Mouse (Mus musculus) midbrain, embryonic 11.5 days (tissue): ENCODE results near the gene Dennd1a. TPM values are rescaled to one million over a fixed set of nuclear protein-coding genes. Genes with fewer than 3 reads are reported as not detected.

Source experiments
- ATAC-seq: fragments of 200-750 bp; cut with Nextera tagmentation; 2 replicates; pipeline ENCODE4 v1.8.0; 2017; ENCODE audit warnings: moderate TSS enrichment, moderate library complexity; ENCODE audit not compliant: low FRiP score
- DNase-seq: peaks from one replicate; pipeline ENCODE4 v3.0.0; 2015; ENCODE audit warnings: low spot score; ENCODE audit errors: missing footprints
- H3K27ac ChIP-seq: fragments of 300-500 bp; sonication (generic); 2 replicates; pipeline ENCODE4 v1.5.1; 2014; ENCODE audit warnings: low read depth, low read length
- H3K27me3 ChIP-seq: fragments of 300-500 bp; sonication (generic); 2 replicates; pipeline ENCODE4 v1.6.1; 2014; ENCODE audit warnings: mild to moderate bottlenecking, low read length, moderate library complexity, mixed read lengths; ENCODE audit not compliant: control insufficient read depth, insufficient read depth
- H3K36me3 ChIP-seq: fragments of 300-500 bp; sonication (generic); 2 replicates; pipeline ENCODE4 v1.6.1; 2014; ENCODE audit warnings: mild to moderate bottlenecking, low read length, moderate library complexity, mixed read lengths; ENCODE audit not compliant: control insufficient read depth, insufficient read depth
- H3K4me1 ChIP-seq: fragments of 300-500 bp; sonication (generic); 2 replicates; pipeline ENCODE4 v1.6.1; 2014; ENCODE audit warnings: low read length; ENCODE audit not compliant: control insufficient read depth, insufficient read depth
- H3K4me2 ChIP-seq: fragments of 300-500 bp; sonication (generic); 2 replicates; pipeline ENCODE4 v1.6.1; 2014; ENCODE audit warnings: mild to moderate bottlenecking, moderate library complexity
- H3K4me3 ChIP-seq: fragments of 300-500 bp; sonication (generic); 2 replicates; pipeline ENCODE4 v1.5.1; 2014; ENCODE audit warnings: low read depth, low read length
- H3K9ac ChIP-seq: fragments of 300-500 bp; sonication (generic); 2 replicates; pipeline ENCODE4 v1.6.1; 2014; ENCODE audit warnings: low read length
- H3K9me3 ChIP-seq: fragments of 300-500 bp; sonication (generic); 2 replicates; pipeline ENCODE4 v1.6.1; 2016; ENCODE audit warnings: low read length; ENCODE audit not compliant: control insufficient read depth
- WGBS: fragments of 180-500 bp; shearing (Covaris S2); extraction: QIAGEN DNeasy Blood & Tissue Kit; methylation state at CpG from one replicate; pipeline ENCODE4 v1.1.7; 2014; 5-methylcytosine and 5-hydroxymethylcytosine counted together
- polyA plus RNA-seq: library from polyadenylated mRNA; unstranded; fragments of >200 nt; fragmentation: Nextera tagmentation; extraction: Ambion mirVana; gene quantifications from 2 replicates; pipeline ENCODE4 v1.2.1, GENCODE M21; 2014

Dennd1a gene
- polyA plus RNA-seq, 1 experiment from 2014 or later: 8.8 TPM

DNA sequence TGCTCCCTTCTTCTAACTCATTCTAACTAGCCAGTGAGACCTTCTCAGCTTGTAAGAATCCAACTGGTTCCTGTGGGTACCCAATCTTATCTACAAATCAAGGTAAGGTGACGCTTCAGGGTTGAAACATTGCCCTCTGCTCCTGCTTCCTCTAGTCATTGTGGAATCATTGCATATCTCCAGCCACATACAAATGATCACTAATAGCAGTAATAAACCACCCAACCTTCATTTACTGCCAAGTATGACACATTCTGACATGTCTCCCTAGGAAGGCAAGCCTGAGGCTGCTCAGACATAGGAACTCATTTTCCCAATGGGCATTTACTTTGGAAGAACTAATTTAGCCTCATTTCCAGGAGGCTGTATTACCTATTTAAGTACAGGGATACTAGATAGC is 18.0 kb upstream of the Dennd1a start:
- 86% methylated on average over 1 of the region's 1 CpGs for WGBS
- ATAC-seq (no peak), DNase-seq (no peak)
- H3K36me3 ChIP-seq: no peaks in the 10 kb centered on the region
- no peaks in the 10 kb centered on the region for H3K27me3 ChIP-seq
- H3K27ac ChIP-seq: no peak overlapping the region
- H3K4me1 ChIP-seq: no peaks in the 10 kb centered on the region
- no peaks in the 10 kb centered on the region for H3K9me3 ChIP-seq
- H3K9ac ChIP-seq: no peak overlapping the region
- H3K4me2 ChIP-seq: no peak overlapping the region
- H3K4me3 ChIP-seq: no peak overlapping the region

DNA sequence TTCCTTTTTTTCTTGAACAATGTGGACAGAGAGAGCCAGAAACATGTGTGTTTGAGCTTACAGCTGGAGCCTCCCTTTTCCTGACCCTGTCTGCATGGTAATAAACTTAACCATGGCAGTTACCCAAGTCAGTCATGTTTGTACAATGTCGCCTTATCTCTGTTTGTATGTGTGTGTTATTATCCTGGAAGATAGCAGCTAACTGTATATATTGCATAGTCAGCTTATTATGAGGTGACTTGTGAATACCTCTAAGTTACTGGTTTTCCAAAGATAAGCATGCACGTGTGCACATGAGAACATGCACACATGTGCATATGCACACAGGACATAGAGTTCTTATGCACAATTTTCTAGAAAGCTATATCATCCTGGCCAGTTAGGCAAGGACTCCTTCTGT is 13.8 kb upstream of the Dennd1a start:
- Histone ChIP-seq H3K4me3 (no peak overlapping the region), H3K27ac (no peak overlapping the region), H3K9me3 (no peaks in the 10 kb centered on the region), H3K4me2 (no peak overlapping the region), H3K9ac (no peak overlapping the region), H3K4me1 (no peaks in the 10 kb centered on the region), H3K36me3 (no peaks in the 10 kb centered on the region), H3K27me3 (no peaks in the 10 kb centered on the region)
- ATAC-seq (no peak), DNase-seq (no peak)
- 88% methylated on average over 2 of the region's 2 CpGs for WGBS

DNA sequence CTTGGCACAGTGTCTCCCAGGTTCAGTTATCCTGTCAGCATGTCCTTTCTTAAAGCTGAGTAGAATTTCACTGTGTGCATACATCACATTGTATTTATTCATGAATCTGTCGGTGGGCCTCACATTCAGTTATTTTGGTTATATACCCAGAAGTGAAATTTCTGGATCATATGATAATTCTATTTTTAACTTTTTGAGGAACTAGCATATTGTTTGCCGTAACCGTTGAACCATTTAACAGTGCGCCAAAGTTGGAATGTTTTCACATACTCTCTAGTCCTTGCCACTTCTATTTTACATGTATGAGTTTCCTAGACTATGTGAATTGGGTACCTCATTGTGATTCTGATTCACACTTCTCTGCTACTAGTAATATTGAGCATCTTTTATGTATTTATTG is 8.7 kb upstream of the Dennd1a start:
- no peaks in the 10 kb centered on the region for H3K36me3 ChIP-seq
- no peak overlapping the region for H3K4me3 ChIP-seq
- ATAC-seq (no peak), DNase-seq (no peak)
- 94% methylated on average over 4 of the region's 4 CpGs for WGBS
- H3K9ac ChIP-seq: no peak overlapping the region
- no peaks in the 10 kb centered on the region for H3K9me3 ChIP-seq
- H3K4me1 ChIP-seq: no peaks in the 10 kb centered on the region
- no peak overlapping the region for H3K27ac ChIP-seq
- no peaks in the 10 kb centered on the region for H3K27me3 ChIP-seq
- H3K4me2 ChIP-seq: no peak overlapping the region

DNA sequence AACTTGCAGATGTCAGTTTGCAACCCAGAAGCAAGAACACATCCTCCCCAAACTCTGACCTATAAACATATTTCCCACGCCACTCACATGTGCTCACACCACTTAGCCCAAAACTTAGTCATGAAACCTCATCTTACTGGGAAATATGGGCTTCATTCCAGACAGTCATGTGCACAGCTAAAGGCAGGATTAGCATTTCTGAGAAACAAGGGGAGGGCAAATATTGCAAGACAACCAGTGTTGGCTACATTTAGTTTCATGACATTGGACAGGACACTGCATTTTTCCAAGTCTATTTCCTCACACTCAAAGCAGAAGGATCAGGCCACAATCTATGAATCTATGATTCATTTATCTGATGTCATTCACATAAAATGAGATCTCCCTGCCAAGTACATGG is 4.3 kb upstream of the Dennd1a start:
- 100% methylated on average over 1 of the region's 1 CpGs for WGBS
- Histone ChIP-seq H3K9ac (no peak overlapping the region), H3K27me3 (no peaks in the 10 kb centered on the region), H3K27ac (no peak overlapping the region), H3K4me3 (no peak overlapping the region), H3K4me2 (no peak overlapping the region), H3K36me3 (no peaks in the 10 kb centered on the region), H3K9me3 (no peaks in the 10 kb centered on the region), H3K4me1 (no peaks in the 10 kb centered on the region; the same call in 1 of the 2 replicates)
- ATAC-seq: no peak
- DNase-seq: no peak

DNA sequence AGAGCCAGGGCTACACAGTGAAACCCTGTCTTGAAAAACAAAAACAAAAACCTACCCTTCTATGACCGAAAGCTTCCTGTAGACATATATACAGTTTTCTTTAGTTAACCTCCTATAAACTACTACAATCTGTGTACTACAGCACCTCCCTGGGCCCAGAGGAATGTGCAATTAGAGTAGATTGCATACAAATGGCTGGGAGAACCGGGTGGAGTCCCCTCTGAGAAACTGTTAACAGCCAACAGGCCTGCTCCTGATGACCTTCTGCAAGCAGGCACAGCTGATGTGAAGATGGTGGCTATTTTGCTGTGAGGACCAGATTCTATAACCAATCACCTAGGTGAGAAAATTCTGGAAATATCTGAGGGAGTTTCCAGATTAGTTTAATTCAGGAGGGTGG is 1.0 kb upstream of the Dennd1a start:
- no peaks in the 10 kb centered on the region for H3K27me3 ChIP-seq

DNA sequence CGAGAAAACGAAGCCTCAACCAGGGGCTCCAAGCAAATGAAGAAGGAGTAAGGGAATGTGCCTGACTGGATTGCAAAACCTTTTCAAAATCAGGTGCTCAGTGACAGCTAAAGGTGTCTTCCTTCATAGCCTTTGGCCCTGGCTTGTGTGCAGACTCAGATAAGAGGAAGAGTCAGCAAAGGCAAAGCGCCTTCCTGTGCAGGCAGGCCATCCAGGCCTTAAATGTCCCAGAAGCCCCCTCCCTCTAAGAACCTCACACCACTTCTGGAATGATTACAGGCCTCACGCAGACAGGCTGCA is 807 bp downstream of the Dennd1a start:
- no peaks in the 10 kb centered on the region for H3K36me3 ChIP-seq
- H3K9me3 ChIP-seq: no peaks in the 10 kb centered on the region
- peak overlapping the region; percentile 89 for H3K9ac ChIP-seq
- peak overlapping the region; percentile 75 for H3K4me2 ChIP-seq
- no peak overlapping the region for H3K27ac ChIP-seq
- H3K4me3 ChIP-seq: peak overlapping the region; percentile 80
- H3K27me3 ChIP-seq: no peaks in the 10 kb centered on the region
- DNase-seq (peak; percentile 91), ATAC-seq (no peak)
- peaks cover 3% of the 10 kb centered on the region; the same call in 1 of the 2 replicates for H3K4me1 ChIP-seq
- WGBS: 17% methylated on average over 4 of the region's 4 CpGs

More for the DNA sequence above, 1.0 kb upstream of the Dennd1a start:
- Histone ChIP-seq H3K4me1 (peaks cover 3% of the 10 kb centered on the region; the same call in 1 of the 2 replicates), H3K36me3 (no peaks in the 10 kb centered on the region), H3K9ac (no peak overlapping the region), H3K4me2 (no peak overlapping the region), H3K27ac (no peak overlapping the region), H3K4me3 (no peak overlapping the region), H3K9me3 (no peaks in the 10 kb centered on the region)
- WGBS: 60% methylated on average over 2 of the region's 2 CpGs
- ATAC-seq: no peak
- no peak for DNase-seq

DNA sequence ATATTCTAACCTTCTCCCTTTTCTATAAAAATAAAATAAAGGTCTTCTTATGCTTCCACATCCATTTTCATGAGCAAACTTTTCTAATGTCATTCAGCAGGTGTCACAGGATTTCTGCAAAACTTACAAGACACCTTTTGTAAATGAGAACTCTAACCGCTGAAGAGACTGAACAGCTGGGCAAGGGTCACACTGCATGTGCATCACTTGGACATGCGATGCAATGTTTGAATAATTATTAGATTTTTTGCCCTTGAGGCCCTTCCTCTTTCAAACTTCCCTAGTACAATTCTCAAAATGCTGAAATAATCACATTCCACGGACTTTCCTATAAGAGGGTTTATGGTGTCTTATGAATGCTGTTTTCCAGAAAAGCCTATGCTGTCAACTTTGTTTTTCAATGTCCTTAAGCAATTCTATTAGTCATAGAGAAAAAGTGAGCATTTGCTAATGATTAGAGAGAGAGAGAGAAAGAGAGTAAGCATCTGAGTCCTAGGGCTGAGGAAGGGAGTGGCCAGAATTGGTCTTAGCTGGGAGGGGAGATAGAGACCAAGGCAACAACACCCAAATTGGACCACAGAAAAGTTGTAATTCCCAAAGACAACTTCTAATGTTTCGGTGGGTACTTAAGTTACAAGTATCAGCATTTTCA is 1.3 kb downstream of the Dennd1a start:
- H3K4me2 ChIP-seq: peak overlapping the region; percentile 75
- H3K9ac ChIP-seq: peak overlapping the region; percentile 89; the same call in 1 of the 2 replicates
- H3K9me3 ChIP-seq: no peaks in the 10 kb centered on the region
- no peaks in the 10 kb centered on the region for H3K36me3 ChIP-seq
- DNase-seq (peak; percentile 84), ATAC-seq (no peak)
- H3K4me3 ChIP-seq: peak overlapping the region; percentile 80; the same call in 1 of the 2 replicates
- no peaks in the 10 kb centered on the region for H3K27me3 ChIP-seq
- peaks cover 3% of the 10 kb centered on the region; the same call in 1 of the 2 replicates for H3K4me1 ChIP-seq
- no peak overlapping the region for H3K27ac ChIP-seq
- 80% methylated on average over 4 of the region's 4 CpGs for WGBS

DNA sequence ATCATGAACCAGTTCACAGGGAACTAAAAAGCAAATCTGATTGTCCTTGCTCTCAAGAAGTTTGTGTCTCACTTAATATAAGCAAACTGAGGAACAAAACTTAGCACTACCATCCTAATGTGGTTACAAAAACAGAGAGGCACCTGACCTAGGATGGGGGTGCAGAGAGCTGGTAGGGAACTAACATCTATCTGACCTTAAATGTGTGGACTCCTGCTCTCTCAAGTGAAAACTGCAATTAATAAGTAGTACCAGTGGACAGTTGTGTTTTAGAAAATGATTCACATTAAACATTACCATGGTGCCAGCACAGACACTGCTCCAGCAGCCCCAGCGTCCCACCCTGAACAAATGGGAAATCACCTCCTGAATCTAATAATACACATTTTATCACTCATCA is 3.2 kb downstream of the Dennd1a start:
- Histone ChIP-seq H3K9ac (no peak overlapping the region), H3K27ac (no peak overlapping the region), H3K4me1 (peaks cover 3% of the 10 kb centered on the region; the same call in 1 of the 2 replicates), H3K4me3 (no peak overlapping the region), H3K27me3 (no peaks in the 10 kb centered on the region), H3K4me2 (no peak overlapping the region), H3K9me3 (no peaks in the 10 kb centered on the region), H3K36me3 (no peaks in the 10 kb centered on the region)
- DNase-seq: no peak
- ATAC-seq: no peak
- WGBS: 89% methylated on average over 1 of the region's 1 CpGs

DNA sequence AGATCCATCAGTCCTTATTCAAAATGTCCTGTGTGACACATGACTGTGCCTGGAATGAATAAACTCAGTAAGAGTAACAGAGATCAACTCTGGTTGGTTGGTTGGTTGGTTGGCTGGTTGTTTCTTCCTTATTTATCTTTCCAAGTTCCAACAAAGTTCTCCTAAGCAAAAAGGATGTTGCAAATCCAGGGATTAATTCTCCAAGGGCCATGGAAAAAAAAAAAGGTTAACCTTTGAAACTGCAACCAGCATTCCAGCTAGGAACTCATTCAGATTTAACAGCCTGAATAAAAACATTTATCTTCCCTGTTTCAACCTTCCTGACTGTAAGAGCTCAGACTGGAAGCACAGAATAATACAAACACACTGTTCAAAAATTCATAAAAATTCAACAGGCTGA is 6.8 kb downstream of the Dennd1a start:
- H3K4me3 ChIP-seq: no peak overlapping the region
- ATAC-seq: no peak
- no peak overlapping the region for H3K9ac ChIP-seq
- H3K27me3 ChIP-seq: no peaks in the 10 kb centered on the region
- H3K27ac ChIP-seq: no peak overlapping the region
- no peaks in the 10 kb centered on the region for H3K4me1 ChIP-seq
- no peak for DNase-seq
- no peak overlapping the region for H3K4me2 ChIP-seq
- no peaks in the 10 kb centered on the region for H3K9me3 ChIP-seq
- H3K36me3 ChIP-seq: no peaks in the 10 kb centered on the region
